Mouse (Mus musculus) brain, embryonic 18.5 days (tissue): ENCODE data around the gene Glmp.
"Not testable (repeated sequence)": the region's sequence is repeated elsewhere in the genome, so short reads cannot be mapped to it uniquely, and the experiment has no call there.

ENCODE experiments used
- DNase-seq: peaks from one replicate; pipeline ENCODE4 v3.0.0-alpha.2; 2012; ENCODE audit warnings: low read depth, low spot score

Glmp gene

GRCm38 (mm10) chr3:88324951-88325405, at the start of gene Glmp:
Gene Glmp (plus strand): TSS chr3:88325023.
- DNase-seq = peak; percentile 52

GRCm38 (mm10) chr3:88276121-88276520, 48.7 kb upstream of the Glmp start:
- DNase-seq = no peak

- DNase-seq = no peak
Observed at GRCm38 (mm10) chr3:88276529-88277143, 48.2 kb upstream of the Glmp start.

GRCm38 (mm10) chr3:88280035-88280434, 44.8 kb upstream of the Glmp start:
- DNase-seq = no peak

- DNase-seq = not testable (repeated sequence)
Observed at GRCm38 (mm10) chr3:88281141-88281916, 43.5 kb upstream of the Glmp start.

GRCm38 (mm10) chr3:88284815-88285564, 39.8 kb upstream of the Glmp start:
- not testable (repeated sequence) for DNase-seq

GRCm38 (mm10) chr3:88285565-88285895, 39.3 kb upstream of the Glmp start:
- DNase-seq = not testable (repeated sequence)

GRCm38 (mm10) chr3:88287110-88287509, 37.7 kb upstream of the Glmp start, which contains the start of gene Gm38392:
Gene Gm38392 (minus strand): TSS chr3:88287210.
- DNase-seq = no peak

- DNase-seq = not testable (repeated sequence)
Observed at GRCm38 (mm10) chr3:88288133-88288713, 36.6 kb upstream of the Glmp start.

GRCm38 (mm10) chr3:88291970-88292369, 32.9 kb upstream of the Glmp start:
- no peak for DNase-seq

- DNase-seq = not testable (repeated sequence)
Observed at GRCm38 (mm10) chr3:88295272-88295671, 29.6 kb upstream of the Glmp start.

GRCm38 (mm10) chr3:88296110-88296560, 28.7 kb upstream of the Glmp start:
- no peak for DNase-seq

- peak; percentile 99 for DNase-seq
Observed at GRCm38 (mm10) chr3:88296561-88297318, 28.1 kb upstream of the Glmp start, which contains the start of the genes Tsacc and Cct3. Gene Tsacc (minus strand): TSS chr3:88296999. Gene Cct3 (plus strand): TSS chr3:88297116.

GRCm38 (mm10) chr3:88297321-88297851, 27.4 kb upstream of the Glmp start:
- peak; percentile 18 for DNase-seq

- DNase-seq = no peak
Observed at GRCm38 (mm10) chr3:88299172-88299571, 25.7 kb upstream of the Glmp start.

- DNase-seq = no peak
Observed at GRCm38 (mm10) chr3:88328956-88329355, 4.1 kb downstream of the Glmp start.

- DNase-seq = no peak
Observed at GRCm38 (mm10) chr3:88331282-88331681, 6.5 kb downstream of the Glmp start.

GRCm38 (mm10) chr3:88334029-88334658, 9.3 kb downstream of the Glmp start:
- no peak for DNase-seq

GRCm38 (mm10) chr3:88334902-88335435, 10.1 kb downstream of the Glmp start:
- DNase-seq = no peak
